Mouse (Mus musculus) heart, embryonic 12.5 days (tissue): ENCODE measurements around the gene Cars. TPM values are rescaled to one million over a fixed set of nuclear protein-coding genes. Genes with fewer than 3 reads are reported as not detected.

ENCODE experiments used
- ATAC-seq: fragments of 200-750 bp; cut with Nextera tagmentation; 2 replicates; pipeline ENCODE4 v1.8.0; 2017; ENCODE audit warnings: moderate TSS enrichment, moderate library complexity; ENCODE audit not compliant: insufficient number of reproducible peaks, low FRiP score
- H3K27ac ChIP-seq: fragments of 300-500 bp; sonication (generic); 2 replicates; pipeline ENCODE4 v1.5.1; 2016; ENCODE audit warnings: mild to moderate bottlenecking, moderate library complexity; ENCODE audit not compliant: poor library complexity, severe bottlenecking
- H3K27me3 ChIP-seq: fragments of 300-500 bp; sonication (generic); replicated peaks from 2 replicates; pipeline ENCODE4 v1.6.1; 2016; ENCODE audit warnings: mild to moderate bottlenecking, moderate library complexity
- H3K36me3 ChIP-seq: fragments of 300-500 bp; sonication (generic); 2 replicates; pipeline ENCODE4 v1.6.1; 2016; ENCODE audit warnings: mild to moderate bottlenecking, moderate library complexity
- H3K4me1 ChIP-seq: fragments of 300-500 bp; sonication (generic); replicated peaks from 2 replicates; pipeline ENCODE4 v1.6.1; 2016; ENCODE audit warnings: mild to moderate bottlenecking
- H3K4me2 ChIP-seq: fragments of 300-500 bp; sonication (generic); 2 replicates; pipeline ENCODE4 v1.6.1; 2016; ENCODE audit warnings: mild to moderate bottlenecking, moderate library complexity
- H3K4me3 ChIP-seq: fragments of 300-500 bp; sonication (generic); 2 replicates; pipeline ENCODE4 v1.5.1; 2016; ENCODE audit warnings: mild to moderate bottlenecking
- H3K9ac ChIP-seq: fragments of 300-500 bp; sonication (generic); 2 replicates; pipeline ENCODE4 v1.6.1; 2016; ENCODE audit warnings: mild to moderate bottlenecking, moderate library complexity
- H3K9me3 ChIP-seq: fragments of 300-500 bp; sonication (generic); replicated peaks from 2 replicates; pipeline ENCODE4 v1.6.1; 2016; ENCODE audit warnings: mild to moderate bottlenecking, moderate library complexity
- WGBS: fragments of 180-500 bp; shearing (Covaris S2); methylation state at CpG from one replicate; pipeline ENCODE4 v1.1.7; 2016; 5-methylcytosine and 5-hydroxymethylcytosine counted together
- polyA plus RNA-seq: library from polyadenylated mRNA; unstranded; fragments of >200 nt; fragmentation: Nextera tagmentation; extraction: Ambion mirVana; gene quantifications from 2 replicates; pipeline ENCODE4 v1.2.1, GENCODE M21; 2016

The Cars gene
- polyA plus RNA-seq, 1 experiment from 2014 or later: 31.3 TPM

GRCm38 (mm10) chr7:143624561-143624960 lies 24.7 kb upstream of the Cars start:
- no peaks in the 10 kb centered on the region for H3K27me3 ChIP-seq
- H3K36me3 ChIP-seq: no peaks in the 10 kb centered on the region
- no peak overlapping the region for H3K9ac ChIP-seq
- no peak overlapping the region for H3K27ac ChIP-seq
- 61% methylated on average over 3 of the region's 3 CpGs for WGBS
- H3K4me1 ChIP-seq: no peaks in the 10 kb centered on the region
- ATAC-seq: no peak
- H3K9me3 ChIP-seq: no peaks in the 10 kb centered on the region
- H3K4me3 ChIP-seq: no peak overlapping the region
- no peak overlapping the region for H3K4me2 ChIP-seq

GRCm38 (mm10) chr7:143620951-143621350 lies 21.1 kb upstream of the Cars start:
- Histone ChIP-seq H3K4me2 (no peak overlapping the region), H3K9ac (no peak overlapping the region), H3K36me3 (no peaks in the 10 kb centered on the region), H3K27me3 (no peaks in the 10 kb centered on the region), H3K4me1 (no peaks in the 10 kb centered on the region), H3K27ac (no peak overlapping the region), H3K4me3 (no peak overlapping the region), H3K9me3 (peaks cover 8% of the 10 kb centered on the region; the same call in 1 of the 2 replicates)
- ATAC-seq: no peak
- WGBS: 55% methylated on average over 1 of the region's 1 CpGs

- Histone ChIP-seq H3K27ac (peak overlapping the region; percentile 18; the same call in 1 of the 2 replicates), H3K9me3 (peaks cover 8% of the 10 kb centered on the region; the same call in 1 of the 2 replicates), H3K4me3 (no peak overlapping the region), H3K4me1 (peaks cover 11% of the 10 kb centered on the region), H3K9ac (no peak overlapping the region), H3K36me3 (no peaks in the 10 kb centered on the region), H3K27me3 (no peaks in the 10 kb centered on the region), H3K4me2 (peak overlapping the region; percentile 21; the same call in 1 of the 2 replicates)
- ATAC-seq: 0 out of 2 replicates have a peak, but pooled peaks have one; percentile 42
- WGBS: 39% methylated on average over 9 of the region's 9 CpGs
Measured at GRCm38 (mm10) chr7:143614404-143615135, 14.7 kb upstream of the Cars start.

GRCm38 (mm10) chr7:143612215-143612614 lies 12.3 kb upstream of the Cars start:
- WGBS: 49% methylated on average over 3 of the region's 3 CpGs
- Histone ChIP-seq H3K36me3 (no peaks in the 10 kb centered on the region), H3K27me3 (no peaks in the 10 kb centered on the region), H3K4me1 (peaks cover 11% of the 10 kb centered on the region), H3K9ac (no peak overlapping the region), H3K9me3 (peaks cover 6% of the 10 kb centered on the region; the same call in 1 of the 2 replicates), H3K27ac (no peak overlapping the region), H3K4me3 (no peak overlapping the region), H3K4me2 (no peak overlapping the region)
- ATAC-seq: no peak

- no peak for ATAC-seq
- H3K4me1 ChIP-seq: peaks cover 8% of the 10 kb centered on the region; the same call in 1 of the 2 replicates
- no peak overlapping the region for H3K4me3 ChIP-seq
- H3K9ac ChIP-seq: no peak overlapping the region
- no peaks in the 10 kb centered on the region for H3K9me3 ChIP-seq
- no peak overlapping the region for H3K4me2 ChIP-seq
- H3K27ac ChIP-seq: no peak overlapping the region
- no peaks in the 10 kb centered on the region for H3K36me3 ChIP-seq
- H3K27me3 ChIP-seq: no peaks in the 10 kb centered on the region
- 62% methylated on average over 3 of the region's 3 CpGs for WGBS
Measured at GRCm38 (mm10) chr7:143605321-143605720, 5.4 kb upstream of the Cars start.

GRCm38 (mm10) chr7:143604889-143605288 lies 5.0 kb upstream of the Cars start:
- Histone ChIP-seq H3K4me2 (no peak overlapping the region), H3K27ac (no peak overlapping the region), H3K27me3 (no peaks in the 10 kb centered on the region), H3K36me3 (no peaks in the 10 kb centered on the region), H3K4me1 (peaks cover 3% of the 10 kb centered on the region; the same call in 1 of the 2 replicates), H3K9ac (no peak overlapping the region), H3K9me3 (no peaks in the 10 kb centered on the region), H3K4me3 (no peak overlapping the region)
- ATAC-seq: no peak
- WGBS: 57% methylated on average over 2 of the region's 2 CpGs

GRCm38 (mm10) chr7:143601705-143602104 lies 1.8 kb upstream of the Cars start:
- ATAC-seq: no peak
- Histone ChIP-seq H3K9ac (no peak overlapping the region), H3K27ac (no peak overlapping the region), H3K4me2 (no peak overlapping the region), H3K36me3 (no peaks in the 10 kb centered on the region), H3K4me3 (no peak overlapping the region), H3K27me3 (no peaks in the 10 kb centered on the region), H3K9me3 (no peaks in the 10 kb centered on the region), H3K4me1 (peaks cover 17% of the 10 kb centered on the region)
- WGBS: 71% methylated on average over 2 of the region's 2 CpGs

- Histone ChIP-seq H3K4me3 (peak overlapping the region; percentile 87), H3K4me1 (peaks cover 18% of the 10 kb centered on the region), H3K9me3 (no peaks in the 10 kb centered on the region), H3K36me3 (0 out of 2 replicates have a peak, but pooled peaks cover 5% of the 10 kb centered on the region), H3K9ac (peak overlapping the region; percentile 61), H3K27me3 (no peaks in the 10 kb centered on the region), H3K4me2 (peak overlapping the region; percentile 95), H3K27ac (no peak overlapping the region)
- 9% methylated on average over 15 of the region's 15 CpGs for WGBS
- ATAC-seq: no peak
Measured at GRCm38 (mm10) chr7:143600231-143600740, 396 bp upstream of the Cars start.

GRCm38 (mm10) chr7:143594865-143595264 lies 5.0 kb downstream of the Cars start:
- Histone ChIP-seq H3K4me2 (no peak overlapping the region), H3K36me3 (peaks cover 30% of the 10 kb centered on the region), H3K4me1 (peaks cover 24% of the 10 kb centered on the region), H3K9ac (no peak overlapping the region), H3K27ac (no peak overlapping the region), H3K9me3 (no peaks in the 10 kb centered on the region), H3K4me3 (no peak overlapping the region), H3K27me3 (no peaks in the 10 kb centered on the region)
- no peak for ATAC-seq
- WGBS: 64% methylated on average over 5 of the region's 5 CpGs

GRCm38 (mm10) chr7:143592255-143592654 lies 7.6 kb downstream of the Cars start:
- H3K36me3 ChIP-seq: peaks cover 46% of the 10 kb centered on the region
- H3K4me2 ChIP-seq: no peak overlapping the region
- 87% methylated on average over 10 of the region's 10 CpGs for WGBS
- no peaks in the 10 kb centered on the region for H3K27me3 ChIP-seq
- H3K9ac ChIP-seq: no peak overlapping the region
- H3K9me3 ChIP-seq: no peaks in the 10 kb centered on the region
- H3K4me3 ChIP-seq: no peak overlapping the region
- no peak overlapping the region for H3K27ac ChIP-seq
- H3K4me1 ChIP-seq: peaks cover 10% of the 10 kb centered on the region
- ATAC-seq: no peak

GRCm38 (mm10) chr7:143588006-143588405 lies 11.9 kb downstream of the Cars start:
- H3K36me3 ChIP-seq: peaks cover 79% of the 10 kb centered on the region
- no peaks in the 10 kb centered on the region for H3K9me3 ChIP-seq
- WGBS: 82% methylated on average over 4 of the region's 4 CpGs
- no peak overlapping the region for H3K27ac ChIP-seq
- H3K4me1 ChIP-seq: no peaks in the 10 kb centered on the region
- H3K4me3 ChIP-seq: no peak overlapping the region
- no peak overlapping the region for H3K9ac ChIP-seq
- no peak overlapping the region for H3K4me2 ChIP-seq
- H3K27me3 ChIP-seq: no peaks in the 10 kb centered on the region
- ATAC-seq: no peak
